ENCODE assay signal across 8 mouse cellular contexts in the genomic region with DNA sequence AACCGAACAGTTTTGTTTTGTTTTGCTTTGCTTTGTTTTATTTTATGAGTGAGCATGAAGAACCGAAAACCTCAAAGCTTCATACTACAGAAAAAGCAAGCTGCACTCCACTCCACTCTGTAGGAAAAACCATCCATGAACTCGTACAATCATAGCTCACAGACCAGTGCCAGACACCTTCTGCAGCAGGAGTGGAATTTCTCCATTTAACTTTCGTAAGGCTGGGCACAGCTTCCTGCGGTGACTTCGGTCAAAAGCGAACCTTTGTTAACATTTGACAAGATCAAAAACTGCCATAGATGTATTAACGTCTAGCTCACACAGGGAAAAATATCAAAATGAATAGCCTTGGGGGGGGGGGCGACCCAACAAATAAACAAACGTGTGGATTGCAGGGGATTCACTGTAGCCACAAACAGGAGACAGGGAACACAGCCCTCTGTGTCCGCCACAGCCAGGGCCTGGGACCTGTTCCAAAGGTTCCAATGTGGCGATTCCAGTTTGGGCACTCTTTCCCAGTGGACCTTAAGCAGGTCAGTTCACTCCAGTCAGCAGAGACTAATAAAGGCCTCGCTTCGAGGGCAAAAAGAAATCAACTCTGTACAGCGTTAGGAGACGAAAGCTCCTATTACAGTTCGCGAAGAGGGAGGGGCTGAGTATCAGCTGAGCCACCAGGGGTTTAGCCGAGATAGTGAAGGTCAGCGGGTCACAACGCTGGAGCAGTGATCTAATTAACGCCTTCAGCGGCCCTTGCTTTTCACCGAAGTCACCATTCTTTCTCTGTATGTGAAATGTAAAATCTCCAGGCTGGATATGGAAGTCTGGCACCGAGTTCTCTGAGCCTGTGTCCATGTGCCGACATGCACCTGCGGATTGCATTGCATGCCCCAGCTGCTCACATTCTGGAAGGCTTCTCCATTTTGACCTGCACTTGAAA.
A peak's percentile ranks its signal among the peaks of the same experiment; 100 is the strongest.
DNase-seq lines count a peak whose midpoint lies in the region; ATAC-seq and TF ChIP-seq lines count a peak whose summit lies in the region.

No protein-coding gene starts in this region.

- H3K4me3 ChIP-seq in small intestine, adult 2 months (ENCODE audit: low read depth, low read length), result peak overlapping the region; percentile 2

- ATAC-seq in erythroblast, adult 5-6 weeks (replicated peaks; ENCODE audit: low FRiP score, poor library complexity, severe bottlenecking), result peak; percentile 47; the same call in 1 of the 2 replicates

- 23% methylated on average over 27 of the region's 27 CpGs for WGBS in small intestine, adult 2 months

- intact Hi-C loops in left cerebral cortex, postnatal 4 days (cut with DNase I), result no loop called here
- intact Hi-C loops in left cerebral cortex, postnatal 14 days (cut with DNase I), result no loop called here
- intact Hi-C loops in heart, postnatal 14 days (cut with DNase I), result loop anchor here (5.0 kb wide), 1 partner anchor 44 kb away; no protein-coding TSS in a partner anchor

- H3K27me3 ChIP-seq in small intestine, adult 2 months (ENCODE audit: control insufficient read depth, insufficient read depth, low read length), result no peaks in the 10 kb centered on the region

- peak; percentile 68 for DNase-seq in left cerebral cortex, postnatal 4 days
- no peak for DNase-seq in left cerebral cortex, postnatal 14 days (ENCODE audit: low spot score in 2 of 2)
- DNase-seq in heart, postnatal 14 days, result peak; percentile 19 to 59
- peak; percentile 78 to 79 for DNase-seq in kidney, postnatal 36 days
- DNase-seq in lung, postnatal 25 days (ENCODE audit: low spot score), result peak; percentile 73
- DNase-seq in spleen, postnatal 36 days (ENCODE audit: low spot score in 2 of 2), result no peak

- no peak for TF ChIP-seq POLR2A in small intestine, adult 2 months (IDR thresholded peaks at IDR 0.05; ENCODE audit: low read depth, low read length)

- no peaks in the 10 kb centered on the region for H3K36me3 ChIP-seq in small intestine, adult 2 months (ENCODE audit: control insufficient read depth, insufficient read depth, low read length)

- no peak for TF ChIP-seq CTCF in small intestine, adult 2 months (IDR thresholded peaks at IDR 0.05; ENCODE audit: extremely low read depth, insufficient read length, insufficient replicate concordance, low read depth, low read length)

- H3K4me1 ChIP-seq in small intestine, adult 2 months (ENCODE audit: control insufficient read depth, insufficient read depth, insufficient read length, low read length), result peaks cover 10% of the 10 kb centered on the region; the same call in 1 of the 2 replicates

- no peak overlapping the region for H3K27ac ChIP-seq in small intestine, adult 2 months (ENCODE audit: insufficient read depth, low read depth, low read length)

Comparison
In these comparisons a context has a peak if more than half of its experiments do, and no peak if none do; other contexts are left out.
1. DNase-seq: peak in left cerebral cortex, postnatal 4 days (single experiment), heart, postnatal 14 days (2 of 2), kidney, postnatal 36 days (2 of 2) and lung, postnatal 25 days (single experiment); none in left cerebral cortex, postnatal 14 days (0 of 2) and spleen, postnatal 36 days (0 of 2).